Mouse (Mus musculus) fat pad, adult 2 months (tissue): ENCODE data around the gene Crx.

Experiments
- DNase-seq: peaks from one replicate; pipeline ENCODE4 v3.0.0-alpha.2; 2011; ENCODE audit warnings: low read depth, low spot score; ENCODE audit errors: extremely low read depth

Gene Crx

GRCm38 (mm10) chr7:15864104-15864503, 15.7 kb downstream of the Crx start:
- no peak for DNase-seq

DNA sequence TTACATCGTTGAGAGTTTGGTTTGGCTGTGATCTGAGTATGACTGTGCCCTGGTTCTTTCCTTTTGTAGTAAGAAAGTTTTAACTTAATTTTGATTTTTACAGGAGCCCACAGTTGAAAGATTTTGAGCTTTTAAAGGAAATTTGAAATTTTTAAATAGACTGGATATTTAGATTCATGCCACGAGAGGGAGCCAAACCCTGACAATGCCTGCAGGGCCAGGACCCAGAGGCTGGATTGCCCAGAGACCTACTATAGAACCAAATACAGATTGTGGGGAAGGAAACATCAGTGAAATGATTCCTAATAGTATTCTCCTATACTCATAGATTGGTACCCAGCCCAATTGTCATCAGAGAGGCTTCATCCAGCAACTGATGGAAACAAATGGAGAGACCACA, 20.1 kb downstream of the Crx start:
- DNase-seq = no peak

- DNase-seq = no peak
Observed at GRCm38 (mm10) chr7:15839578-15839977, 40.2 kb downstream of the Crx start, which contains the start of gene Obox6. Obox6 (minus strand) TSS chr7:15839678.
